Mouse (Mus musculus) heart, embryonic 15.5 days (tissue): ENCODE measurements at regions not wholly inside any gene's neighbourhood (a gene's known extent, or its start where the extent isn't known, plus 50 kb on each side); places are given as distances from the start of the nearest gene placed in this dataset.

Source experiments
- ATAC-seq: fragments of 200-750 bp; cut with Nextera tagmentation; replicated peaks from 2 replicates; pipeline ENCODE4 v1.8.0; 2017; ENCODE audit warnings: low read depth, moderate TSS enrichment; ENCODE audit not compliant: insufficient number of reproducible peaks, insufficient read depth, low FRiP score
- H3K27ac ChIP-seq: fragments of 300-500 bp; sonication (generic); 2 replicates; pipeline ENCODE4 v1.5.1; 2015; ENCODE audit warnings: mild to moderate bottlenecking, inconsistent platforms
- H3K27me3 ChIP-seq: fragments of 300-500 bp; sonication (generic); 2 replicates; pipeline ENCODE4 v1.6.1; 2015; ENCODE audit warnings: inconsistent platforms
- H3K36me3 ChIP-seq: fragments of 300-500 bp; sonication (generic); 2 replicates; pipeline ENCODE4 v1.6.1; 2015; ENCODE audit warnings: mild to moderate bottlenecking, inconsistent platforms
- H3K4me1 ChIP-seq: fragments of 300-500 bp; sonication (generic); replicated peaks from 2 replicates; pipeline ENCODE4 v1.6.1; 2015; ENCODE audit warnings: inconsistent platforms
- H3K4me2 ChIP-seq: fragments of 300-500 bp; sonication (generic); 2 replicates; pipeline ENCODE4 v1.6.1; 2015; ENCODE audit warnings: inconsistent platforms, mild to moderate bottlenecking, moderate library complexity
- H3K4me3 ChIP-seq: fragments of 300-500 bp; sonication (generic); 2 replicates; pipeline ENCODE4 v1.5.1; 2015; ENCODE audit warnings: mild to moderate bottlenecking, inconsistent platforms
- H3K9ac ChIP-seq: fragments of 300-500 bp; sonication (generic); 2 replicates; pipeline ENCODE4 v1.6.1; 2015; ENCODE audit warnings: mild to moderate bottlenecking, inconsistent platforms
- H3K9me3 ChIP-seq: fragments of 300-500 bp; sonication (generic); replicated peaks from 2 replicates; pipeline ENCODE4 v1.6.1; 2016; ENCODE audit warnings: inconsistent platforms
- WGBS: fragments of 180-500 bp; shearing (Covaris S2); methylation state at CpG from one replicate; pipeline ENCODE4 v1.1.7; 2015; ENCODE audit warnings: mixed read lengths; 5-methylcytosine and 5-hydroxymethylcytosine counted together

GRCm38 (mm10) chr12:54408906-54409305 lies 205.2 kb upstream of the Egln3 start:
- Histone ChIP-seq H3K4me2 (no peak overlapping the region), H3K4me1 (peaks cover 14% of the 10 kb centered on the region), H3K27me3 (no peaks in the 10 kb centered on the region), H3K27ac (no peak overlapping the region), H3K36me3 (no peaks in the 10 kb centered on the region), H3K9ac (no peak overlapping the region), H3K4me3 (no peak overlapping the region), H3K9me3 (no peaks in the 10 kb centered on the region)
- WGBS, result 75% methylated on average over 6 of the region's 6 CpGs
- no peak for ATAC-seq

- Histone ChIP-seq H3K4me2 (no peak overlapping the region), H3K9ac (no peak overlapping the region), H3K4me1 (peaks cover 14% of the 10 kb centered on the region), H3K4me3 (no peak overlapping the region), H3K27me3 (no peaks in the 10 kb centered on the region), H3K36me3 (no peaks in the 10 kb centered on the region), H3K27ac (no peak overlapping the region), H3K9me3 (no peaks in the 10 kb centered on the region)
- no peak for ATAC-seq
- 53% methylated on average over 6 of the region's 6 CpGs for WGBS
Measured at GRCm38 (mm10) chr12:54407301-54407896, 203.7 kb upstream of the Egln3 start.

- Histone ChIP-seq H3K9me3 (no peaks in the 10 kb centered on the region), H3K9ac (peak overlapping the region; percentile 45), H3K27me3 (no peaks in the 10 kb centered on the region), H3K4me1 (peaks cover 19% of the 10 kb centered on the region), H3K36me3 (no peaks in the 10 kb centered on the region), H3K4me2 (peak overlapping the region; percentile 61), H3K4me3 (peak overlapping the region; percentile 33), H3K27ac (peak overlapping the region; percentile 81)
- ATAC-seq, result peak; percentile 68
- WGBS, result 22% methylated on average over 14 of the region's 14 CpGs
Measured at GRCm38 (mm10) chr12:54405066-54405465, 201.4 kb upstream of the Egln3 start.

- WGBS, result 77% methylated on average over 6 of the region's 6 CpGs
- H3K27ac ChIP-seq, result no peak overlapping the region
- H3K4me2 ChIP-seq, result no peak overlapping the region
- H3K4me3 ChIP-seq, result no peak overlapping the region
- H3K4me1 ChIP-seq, result peaks cover 19% of the 10 kb centered on the region
- no peaks in the 10 kb centered on the region for H3K27me3 ChIP-seq
- no peak overlapping the region for H3K9ac ChIP-seq
- no peaks in the 10 kb centered on the region for H3K36me3 ChIP-seq
- H3K9me3 ChIP-seq, result no peaks in the 10 kb centered on the region
- ATAC-seq, result no peak
Measured at GRCm38 (mm10) chr12:54402591-54402990, 198.9 kb upstream of the Egln3 start.

- Histone ChIP-seq H3K4me3 (no peak overlapping the region), H3K4me2 (no peak overlapping the region), H3K27me3 (no peaks in the 10 kb centered on the region), H3K36me3 (no peaks in the 10 kb centered on the region), H3K9ac (no peak overlapping the region), H3K27ac (peak overlapping the region; percentile 9; the same call in 1 of the 2 replicates), H3K9me3 (no peaks in the 10 kb centered on the region), H3K4me1 (peaks cover 19% of the 10 kb centered on the region)
- 55% methylated on average over 1 of the region's 1 CpGs for WGBS
- ATAC-seq, result no peak
Measured at GRCm38 (mm10) chr12:54401665-54402064, 198.0 kb upstream of the Egln3 start.

- Histone ChIP-seq H3K27me3 (no peaks in the 10 kb centered on the region), H3K4me2 (no peak overlapping the region), H3K4me3 (no peak overlapping the region), H3K9ac (no peak overlapping the region), H3K27ac (no peak overlapping the region), H3K36me3 (no peaks in the 10 kb centered on the region), H3K4me1 (peaks cover 11% of the 10 kb centered on the region), H3K9me3 (no peaks in the 10 kb centered on the region)
- 77% methylated on average over 5 of the region's 5 CpGs for WGBS
- no peak for ATAC-seq
Measured at GRCm38 (mm10) chr12:54400084-54400483, 196.4 kb upstream of the Egln3 start.

- no peak overlapping the region for H3K4me3 ChIP-seq
- ATAC-seq, result no peak
- H3K9me3 ChIP-seq, result no peaks in the 10 kb centered on the region
- no peak overlapping the region for H3K27ac ChIP-seq
- WGBS, result 66% methylated on average over 6 of the region's 6 CpGs
- H3K36me3 ChIP-seq, result no peaks in the 10 kb centered on the region
- no peak overlapping the region for H3K4me2 ChIP-seq
- no peak overlapping the region for H3K9ac ChIP-seq
- no peaks in the 10 kb centered on the region for H3K27me3 ChIP-seq
- H3K4me1 ChIP-seq, result 0 out of 2 replicates have a peak, but pooled peaks cover 5% of the 10 kb centered on the region
Measured at GRCm38 (mm10) chr12:54398080-54398479, 194.4 kb upstream of the Egln3 start.

GRCm38 (mm10) chr12:54396952-54397351 lies 193.3 kb upstream of the Egln3 start:
- H3K9me3 ChIP-seq, result no peaks in the 10 kb centered on the region
- H3K27me3 ChIP-seq, result no peaks in the 10 kb centered on the region
- no peaks in the 10 kb centered on the region for H3K36me3 ChIP-seq
- no peak overlapping the region for H3K27ac ChIP-seq
- H3K9ac ChIP-seq, result no peak overlapping the region
- H3K4me1 ChIP-seq, result 0 out of 2 replicates have a peak, but pooled peaks cover 3% of the 10 kb centered on the region
- H3K4me3 ChIP-seq, result no peak overlapping the region
- H3K4me2 ChIP-seq, result no peak overlapping the region
- 0 out of 2 replicates have a peak, but pooled peaks have one; percentile 60 for ATAC-seq

- WGBS, result 47% methylated on average over 5 of the region's 5 CpGs
- H3K9me3 ChIP-seq, result no peaks in the 10 kb centered on the region
- H3K27ac ChIP-seq, result no peak overlapping the region
- H3K27me3 ChIP-seq, result no peaks in the 10 kb centered on the region
- H3K4me1 ChIP-seq, result no peaks in the 10 kb centered on the region
- H3K4me3 ChIP-seq, result no peak overlapping the region
- no peaks in the 10 kb centered on the region for H3K36me3 ChIP-seq
- ATAC-seq, result no peak
- no peak overlapping the region for H3K9ac ChIP-seq
- H3K4me2 ChIP-seq, result no peak overlapping the region
Measured at GRCm38 (mm10) chr12:54396341-54396740, 192.7 kb upstream of the Egln3 start.

GRCm38 (mm10) chr12:54385401-54385800 lies 181.7 kb upstream of the Egln3 start:
- Histone ChIP-seq H3K27ac (peak overlapping the region; percentile 77), H3K27me3 (no peaks in the 10 kb centered on the region), H3K9ac (no peak overlapping the region), H3K4me2 (no peak overlapping the region), H3K36me3 (no peaks in the 10 kb centered on the region), H3K4me3 (no peak overlapping the region), H3K9me3 (no peaks in the 10 kb centered on the region), H3K4me1 (peaks cover 15% of the 10 kb centered on the region)
- ATAC-seq, result peak; percentile 85
- WGBS, result 17% methylated on average over 4 of the region's 4 CpGs

- Histone ChIP-seq H3K27me3 (no peaks in the 10 kb centered on the region), H3K27ac (no peak overlapping the region), H3K36me3 (no peaks in the 10 kb centered on the region), H3K9me3 (no peaks in the 10 kb centered on the region), H3K4me2 (no peak overlapping the region), H3K9ac (no peak overlapping the region), H3K4me1 (peaks cover 15% of the 10 kb centered on the region), H3K4me3 (no peak overlapping the region)
- ATAC-seq, result no peak
- WGBS, result 36% methylated on average over 3 of the region's 3 CpGs
Measured at GRCm38 (mm10) chr12:54384116-54384515, 180.5 kb upstream of the Egln3 start.

- H3K27me3 ChIP-seq, result no peaks in the 10 kb centered on the region
- H3K36me3 ChIP-seq, result no peaks in the 10 kb centered on the region
- ATAC-seq, result no peak
- no peak overlapping the region for H3K27ac ChIP-seq
- 100% methylated on average over 2 of the region's 2 CpGs for WGBS
- H3K9ac ChIP-seq, result no peak overlapping the region
- H3K4me2 ChIP-seq, result no peak overlapping the region
- peaks cover 15% of the 10 kb centered on the region for H3K4me1 ChIP-seq
- 0 out of 2 replicates have a peak, but pooled peaks cover 4% of the 10 kb centered on the region for H3K9me3 ChIP-seq
- H3K4me3 ChIP-seq, result no peak overlapping the region
Measured at GRCm38 (mm10) chr12:54382965-54383364, 179.3 kb upstream of the Egln3 start.
